Mouse (Mus musculus) adrenal gland, postnatal 4 days (tissue): ENCODE results near the gene Hc. TPM values are rescaled to one million over a fixed set of nuclear protein-coding genes. Genes with fewer than 3 reads are reported as not detected.

ENCODE experiments used
- DNase-seq, 2 experiments: peaks; one replicate each; pipeline ENCODE4 v3.0.0; 2021 to 2022; ENCODE audit warnings: low spot score in 2 of 2, mixed read lengths in 2 of 2
- total RNA-seq, 2 experiments: library from RNA; stranded (reverse); gene quantifications; 2 replicates each; pipeline ENCODE4 v1.2.3; 2021

Gene Hc
- total RNA-seq, 2 experiments from 2014 or later: 1.2 to 35.5 TPM

DNA sequence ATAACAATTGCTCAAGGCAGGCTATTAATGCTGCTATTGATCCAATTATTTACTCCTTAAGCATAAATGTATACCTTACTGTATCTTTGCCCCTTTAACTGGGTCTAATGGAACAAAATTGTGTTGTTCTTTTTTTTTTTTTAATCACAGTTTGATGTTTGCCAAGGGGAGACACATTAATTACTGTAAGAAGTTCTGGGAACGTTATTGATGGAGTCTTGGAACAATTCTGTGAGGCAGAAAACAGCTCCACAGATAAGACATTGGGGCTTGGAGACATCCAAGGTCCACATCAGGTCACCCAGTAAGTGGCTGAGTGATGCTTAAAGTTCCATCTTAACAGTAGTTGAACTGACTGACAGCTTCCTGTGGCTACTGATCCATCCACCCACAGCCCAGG is 103.8 kb downstream of the Hc start:
- DNase-seq: no peak

- DNase-seq: no peak
Observed at GRCm38 (mm10) chr2:34956941-34957340, 104.3 kb downstream of the Hc start.

DNA sequence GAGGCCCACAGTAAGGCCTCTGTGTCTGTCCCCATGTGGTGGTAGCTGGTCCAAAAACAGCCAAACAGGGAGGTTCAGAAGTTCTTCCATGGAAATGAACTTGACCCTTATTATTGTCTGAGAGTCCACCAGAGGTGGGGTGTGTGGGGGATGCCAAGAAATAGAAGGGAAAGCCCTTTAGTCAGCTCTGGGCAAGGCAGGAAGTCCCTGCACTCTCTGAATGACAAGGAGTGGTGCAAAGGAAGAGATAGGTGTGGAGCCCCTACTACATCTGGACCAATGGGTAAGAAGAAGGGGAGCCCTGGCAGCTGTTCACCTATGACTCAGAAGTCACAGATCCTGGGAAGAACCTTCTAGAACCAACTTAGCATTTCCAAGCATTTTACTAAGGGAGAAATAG is 106.9 kb downstream of the Hc start:
- DNase-seq: no peak

DNA sequence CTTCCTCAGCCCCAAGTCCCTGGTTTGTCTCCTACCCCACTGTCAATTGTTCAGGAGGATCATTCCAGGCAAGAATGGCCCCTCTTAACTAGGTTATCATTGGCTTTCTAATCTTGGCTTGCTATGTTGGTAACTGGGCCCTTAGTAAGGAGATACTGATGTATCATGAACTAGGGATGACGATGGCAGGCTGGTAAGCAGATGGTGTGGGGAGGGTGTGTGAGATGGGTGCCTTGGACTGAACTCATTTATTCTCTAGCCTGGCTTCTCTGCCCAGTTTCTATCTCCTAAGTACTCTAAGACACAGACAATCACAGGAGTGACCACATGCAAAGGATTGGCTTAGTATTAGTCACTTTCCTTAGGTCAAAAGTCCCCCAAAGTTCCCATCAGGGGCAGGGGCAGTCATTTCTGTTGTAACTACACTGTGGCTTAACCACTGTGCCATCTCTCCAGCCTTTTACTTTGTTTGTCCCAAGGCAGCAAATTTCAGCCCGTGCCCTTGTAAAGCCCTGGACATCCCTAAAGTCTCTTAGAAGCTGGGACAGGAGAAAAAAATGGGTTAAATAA is 107.6 kb downstream of the Hc start:
- DNase-seq: no peak

DNA sequence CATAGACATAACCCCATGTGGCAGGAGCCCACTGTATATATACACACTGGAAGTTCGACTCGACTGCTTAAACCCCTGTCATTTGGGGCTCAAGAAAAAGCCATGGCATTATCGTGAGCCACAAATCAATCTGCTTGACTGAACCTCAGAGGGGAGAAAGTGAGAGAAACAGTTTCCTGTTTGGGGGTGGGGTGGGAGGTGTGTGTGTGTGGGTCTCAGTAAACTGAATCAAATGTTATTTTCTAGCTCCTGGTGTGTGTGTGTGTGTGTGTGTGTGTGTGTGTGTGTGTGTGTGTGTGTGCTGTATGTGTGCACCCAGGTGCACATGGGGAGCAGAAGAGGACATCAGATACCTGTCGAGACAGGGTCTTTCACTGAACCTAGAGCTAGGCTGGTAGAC is 108.2 kb downstream of the Hc start:
- DNase-seq: no peak

DNA sequence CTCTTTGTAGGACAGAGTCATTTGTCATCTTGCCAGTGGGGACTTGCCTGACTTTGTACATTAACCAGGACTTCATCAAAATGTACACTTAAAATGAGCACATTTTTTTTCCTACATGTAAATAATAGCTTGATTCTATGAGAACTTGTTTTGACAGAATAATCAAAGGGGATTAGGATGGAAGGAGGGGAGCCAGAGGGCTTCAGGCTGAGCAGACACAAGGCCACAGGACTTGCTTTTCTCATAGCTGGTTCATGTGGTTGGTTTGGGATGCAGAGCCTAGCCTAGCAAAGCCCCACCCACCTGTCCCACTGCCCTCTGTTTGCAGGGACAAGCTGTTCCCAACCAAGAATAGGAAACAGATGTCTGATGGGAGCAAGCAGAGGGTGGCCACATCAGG is 109.8 kb downstream of the Hc start:
- no peak for DNase-seq

DNA sequence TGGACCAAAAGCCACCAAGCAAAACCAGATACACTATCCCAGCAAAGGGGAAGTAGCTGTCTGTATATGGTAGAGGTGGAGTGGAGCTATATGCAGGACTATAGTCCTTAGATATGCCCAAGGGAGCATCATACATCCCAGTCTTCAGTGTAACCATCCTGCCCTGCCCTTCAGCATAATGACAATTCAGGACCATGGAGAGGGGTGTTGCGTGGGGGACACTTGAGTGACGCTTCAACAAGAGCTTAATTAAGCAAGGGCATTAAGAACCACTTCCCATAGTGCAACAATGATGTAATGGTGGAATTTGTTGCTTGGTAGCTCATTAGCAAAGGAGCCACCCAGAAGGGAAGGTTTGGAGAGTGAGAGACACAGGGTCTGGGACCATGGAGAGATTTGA is 112.6 kb downstream of the Hc start:
- no peak for DNase-seq

DNA sequence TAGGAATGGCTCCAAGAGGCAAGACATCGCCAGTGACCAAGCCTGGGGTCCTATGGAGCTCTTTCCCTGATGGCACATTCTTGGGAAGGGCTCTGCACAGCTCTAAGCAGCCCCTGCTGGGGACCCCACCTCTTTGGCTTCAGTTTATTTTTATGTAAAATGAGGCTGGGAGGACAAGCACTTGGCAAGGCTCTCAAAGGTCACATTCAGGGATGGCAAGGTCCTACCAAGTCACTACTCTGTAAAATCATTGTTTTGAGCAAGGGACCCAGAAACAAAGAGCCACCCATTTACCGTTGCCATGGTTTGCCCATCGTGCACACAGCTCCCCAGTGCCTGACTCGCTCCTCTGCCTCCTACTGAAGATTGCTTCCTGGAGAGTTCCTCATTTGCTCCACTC is 115.2 kb downstream of the Hc start:
- DNase-seq: no peak

DNA sequence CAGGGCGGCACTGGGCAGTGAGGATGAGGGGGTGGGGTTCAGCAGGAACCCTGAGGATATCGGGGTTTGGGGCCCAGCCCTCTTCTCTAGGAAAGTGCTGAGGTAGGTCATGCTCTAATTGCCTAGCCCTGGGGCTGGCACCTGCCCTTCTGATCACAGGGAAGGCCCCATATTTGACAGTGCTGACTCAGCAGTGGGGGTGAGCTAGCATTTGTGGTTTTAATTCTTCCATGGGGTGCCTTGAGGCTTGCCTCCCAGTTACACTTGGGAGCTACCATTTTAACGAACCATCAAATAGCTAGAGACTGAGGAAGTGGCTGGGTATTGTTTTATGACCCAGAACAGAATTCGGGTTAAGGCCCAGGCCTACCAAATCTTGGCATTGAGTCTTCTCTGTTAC is 115.7 kb downstream of the Hc start:
- DNase-seq: no peak

DNA sequence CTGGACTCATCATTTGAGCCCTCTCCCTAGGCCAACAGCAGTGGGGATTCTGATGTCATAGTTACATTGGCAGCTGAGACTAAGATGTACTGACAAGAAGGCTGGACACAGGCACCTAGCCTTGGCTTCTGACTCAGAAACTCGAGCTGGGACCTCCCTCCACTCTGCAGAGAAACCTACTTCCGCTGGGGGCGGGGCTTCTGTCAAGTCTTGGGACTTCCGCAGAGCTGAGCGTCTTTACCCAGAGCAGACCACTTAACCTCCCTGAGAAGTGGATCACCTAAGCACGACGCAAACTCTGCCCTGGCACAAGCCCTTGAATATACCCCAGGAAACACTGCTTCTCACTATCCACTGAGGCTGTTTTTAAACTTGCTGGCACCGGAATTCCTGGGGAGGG is 116.5 kb downstream of the Hc start:
- DNase-seq: peak in 1 of 2 experiments; percentile 30

DNA sequence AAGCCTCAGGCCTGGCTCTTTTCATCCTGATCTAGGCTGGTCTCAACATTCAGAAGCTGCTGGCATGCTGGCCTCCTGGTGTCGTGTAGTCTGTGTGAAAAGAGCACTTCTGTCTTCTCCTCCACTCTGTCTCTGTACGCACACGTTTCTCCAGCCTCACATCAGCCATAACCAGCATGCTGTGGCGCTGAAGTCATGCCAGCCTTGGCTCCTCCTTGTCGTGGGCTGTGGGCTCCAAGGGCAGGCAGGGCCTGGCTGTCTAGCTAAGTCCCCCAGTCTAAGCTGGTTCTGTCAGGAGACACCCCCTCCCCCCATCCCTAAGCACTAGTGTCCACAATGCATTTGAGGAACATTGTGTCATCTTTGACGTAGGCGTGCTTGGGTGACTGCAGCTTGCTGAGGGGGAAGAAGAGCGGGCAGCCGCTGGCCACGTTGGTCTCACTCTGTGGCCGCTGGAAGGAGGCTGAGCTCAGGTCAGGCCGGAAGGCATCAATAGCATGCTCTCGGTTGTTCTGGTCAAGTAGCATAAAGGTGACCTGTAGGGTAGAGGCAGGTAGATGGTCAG is 117.6 kb downstream of the Hc start:
- DNase-seq: no peak

DNA sequence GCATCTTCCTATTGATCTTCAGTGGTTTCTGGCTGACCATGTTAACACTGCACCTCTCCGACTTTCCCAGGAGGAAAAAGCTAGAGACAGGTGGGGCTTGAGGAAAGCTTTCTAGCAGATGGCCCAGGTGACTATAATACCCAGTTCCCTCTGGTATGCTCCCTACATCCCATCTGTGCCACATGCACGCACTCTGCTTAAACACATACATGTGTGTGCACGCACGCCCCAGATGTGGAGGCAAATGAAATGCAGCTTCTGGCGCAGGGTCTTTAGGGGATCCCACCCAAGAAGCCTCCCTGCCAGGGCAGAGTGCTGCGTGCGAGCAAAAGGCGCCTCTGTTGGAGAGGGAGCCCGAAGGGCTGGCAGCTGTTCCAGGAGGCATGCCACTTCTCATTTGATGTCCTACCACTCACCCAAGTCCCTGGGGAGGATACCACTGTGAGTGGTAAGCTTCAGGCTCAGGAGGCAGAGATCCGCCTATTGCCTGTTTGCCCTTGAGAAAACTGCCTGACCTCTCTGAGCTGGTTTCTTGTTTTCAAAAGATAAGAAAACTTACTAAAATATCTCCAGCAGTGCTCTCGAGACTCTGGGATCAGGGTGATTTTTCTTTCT is 120.1 kb downstream of the Hc start:
- no peak for DNase-seq

DNA sequence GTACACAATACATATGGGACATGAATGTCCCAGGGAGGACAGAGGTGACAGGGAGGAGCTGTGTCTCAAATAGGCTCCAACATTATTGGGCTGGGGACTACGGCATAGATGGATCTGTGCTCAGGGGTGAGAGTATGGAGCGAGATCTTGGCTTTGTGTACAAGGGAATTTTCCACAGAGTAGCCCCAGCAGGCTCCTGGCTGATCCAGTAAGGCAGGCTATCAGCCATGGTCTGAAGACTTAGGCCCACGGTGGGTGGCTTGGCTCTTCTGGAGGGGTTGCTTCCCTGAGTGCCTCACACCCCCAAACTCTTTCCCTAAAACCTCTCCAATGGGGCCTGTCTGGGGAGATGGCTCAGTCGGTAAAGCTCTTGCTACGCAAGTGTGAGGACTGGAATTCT is 121.0 kb downstream of the Hc start:
- DNase-seq: no peak

GRCm38 (mm10) chr2:34938269-34939208 is 122.7 kb downstream of the Hc start:
- DNase-seq: no peak

DNA sequence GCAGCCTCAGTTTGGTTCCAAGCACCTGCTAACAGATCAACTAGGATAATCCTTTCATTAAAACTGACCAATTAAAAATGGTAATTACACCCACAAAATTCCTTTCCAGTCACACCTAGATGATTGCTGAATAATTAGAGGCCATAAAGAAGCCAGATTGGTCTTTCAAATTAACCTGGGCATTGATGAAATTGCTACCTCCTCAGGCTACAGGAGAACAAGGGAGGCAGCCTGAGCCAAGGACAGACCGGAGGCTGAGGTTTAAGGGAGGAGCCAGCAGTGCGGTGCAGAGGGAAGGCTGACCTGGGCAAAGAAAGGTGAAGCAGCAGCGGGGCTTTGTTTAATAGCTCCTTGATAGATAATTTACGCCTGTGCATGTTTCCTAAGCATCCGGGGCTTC is 123.8 kb downstream of the Hc start:
- DNase-seq: no peak

Other genes with a start within 250 kb of the Hc start
- 10 to 100 TPM; 70.4 to 77.6 TPM for gene Fbxw2, start 235.1 kb downstream of the Hc start, total RNA-seq
- under 1 TPM in 1 of 2 experiments, not detected in 1; 0.17 TPM for gene Gm34653, start 228.4 kb downstream of the Hc start, total RNA-seq
- 1 to 10 TPM; 2.4 to 3.0 TPM for gene Cutal, start 187.0 kb downstream of the Hc start, total RNA-seq
- gene Psmd5, start 186.5 kb downstream of the Hc start, total RNA-seq: 10 to 100 TPM; 41.5 to 41.7 TPM
- gene Phf19, start 147.4 kb downstream of the Hc start, total RNA-seq: 10 to 100 TPM in 1 of 2 experiments, 1 to 10 TPM in 1; 8.3 to 10.4 TPM
- 1 to 10 TPM; 2.1 to 3.4 TPM for gene Traf1, start 99.7 kb downstream of the Hc start, total RNA-seq
- gene AI182371, start 40.1 kb upstream of the Hc start, total RNA-seq: 10 to 100 TPM in 1 of 2 experiments, 1 to 10 TPM in 1; 1.3 to 16.5 TPM
- gene Cntrl, start 48.1 kb upstream of the Hc start, total RNA-seq: 10 to 100 TPM; 33.3 to 36.4 TPM
- 100 to 1,000 TPM; 213 to 230 TPM for gene Rab14, start 139.7 kb upstream of the Hc start, total RNA-seq
- gene Gsn, start 194.9 kb upstream of the Hc start, total RNA-seq: 100 to 1,000 TPM; 136 to 137 TPM